Mouse (Mus musculus) layer of hippocampus, adult 8-10 months (tissue): ENCODE results near the gene Efcc1. TPM values are rescaled to one million over a fixed set of nuclear protein-coding genes. Genes with fewer than 3 reads are reported as not detected.

Source experiments
- DNase-seq, 2 experiments: peaks; one replicate each; pipeline ENCODE4 v3.0.0; 2022; ENCODE audit warnings: low spot score in 2 of 2
- total RNA-seq, 4 experiments: library from RNA; stranded (reverse); gene quantifications; 2 replicates each; pipeline ENCODE4 v1.2.4; 2022

Efcc1 gene
- total RNA-seq, 4 experiments from 2014 or later = 4.6 to 9.4 (median 5.8) TPM

GRCm38 (mm10) chr6:87778294-87779173, 47.9 kb downstream of the Efcc1 start:
- DNase-seq = no peak

GRCm38 (mm10) chr6:87779174-87780165, 48.8 kb downstream of the Efcc1 start:
- no peak for DNase-seq

- DNase-seq = no peak
Measured at GRCm38 (mm10) chr6:87780546-87781301, 50.1 kb downstream of the Efcc1 start.

- no peak for DNase-seq
Measured at GRCm38 (mm10) chr6:87784033-87784432, 53.4 kb downstream of the Efcc1 start.

GRCm38 (mm10) chr6:87786621-87787020, 56.0 kb downstream of the Efcc1 start:
- no peak for DNase-seq

- no peak for DNase-seq
Measured at GRCm38 (mm10) chr6:87787108-87787890, 56.6 kb downstream of the Efcc1 start.

GRCm38 (mm10) chr6:87788266-87788895, 57.7 kb downstream of the Efcc1 start:
- DNase-seq = no peak

GRCm38 (mm10) chr6:87788896-87789587, 58.4 kb downstream of the Efcc1 start:
- no peak for DNase-seq

- no peak for DNase-seq
Measured at GRCm38 (mm10) chr6:87789791-87790190, 59.1 kb downstream of the Efcc1 start.

GRCm38 (mm10) chr6:87790779-87791480, 60.3 kb downstream of the Efcc1 start:
- DNase-seq = no peak

GRCm38 (mm10) chr6:87791826-87792225, 61.2 kb downstream of the Efcc1 start:
- DNase-seq = no peak

GRCm38 (mm10) chr6:87793821-87794510, 63.3 kb downstream of the Efcc1 start:
- DNase-seq = no peak

GRCm38 (mm10) chr6:87795385-87796150, 64.9 kb downstream of the Efcc1 start:
- no peak for DNase-seq

- DNase-seq = no peak
Measured at GRCm38 (mm10) chr6:87796251-87796880, 65.7 kb downstream of the Efcc1 start.

GRCm38 (mm10) chr6:87797321-87797720, 66.7 kb downstream of the Efcc1 start:
- DNase-seq = no peak

- DNase-seq = no peak
Measured at GRCm38 (mm10) chr6:87799576-87799975, 68.9 kb downstream of the Efcc1 start.

- DNase-seq = no peak
Measured at GRCm38 (mm10) chr6:87802462-87802861, 71.8 kb downstream of the Efcc1 start.
